Mouse (Mus musculus) ES-Bruce4 (cell line): ENCODE results near the gene Rev3l. TPM values are rescaled to one million over a fixed set of nuclear protein-coding genes. Genes with fewer than 3 reads are reported as not detected.
"Not testable (repeated sequence)": the region's sequence is repeated elsewhere in the genome, so short reads cannot be mapped to it uniquely, and the experiment has no call there.

Source experiments
- H3K27ac ChIP-seq: 2 replicates; pipeline ENCODE4 v1.5.1; 2012; ENCODE audit warnings: low read length, inconsistent platforms; ENCODE audit not compliant: insufficient read depth
- H3K27me3 ChIP-seq: 2 replicates; pipeline ENCODE4 v1.6.1; 2012; ENCODE audit warnings: mild to moderate bottlenecking, low read length, inconsistent platforms; ENCODE audit not compliant: control insufficient read depth, poor library complexity, insufficient read depth, severe bottlenecking
- H3K36me3 ChIP-seq: 2 replicates; pipeline ENCODE4 v1.6.1; 2012; ENCODE audit warnings: inconsistent platforms, mild to moderate bottlenecking, low read length, moderate library complexity; ENCODE audit not compliant: control insufficient read depth, poor library complexity, insufficient read depth, severe bottlenecking
- H3K4me1 ChIP-seq: one replicate; pipeline ENCODE4 v1.8.1; 2011; ENCODE audit warnings: low read length; ENCODE audit not compliant: control insufficient read depth, insufficient read depth
- H3K4me3 ChIP-seq: 2 replicates; pipeline ENCODE4 v1.5.1; 2011; ENCODE audit warnings: low read depth, mild to moderate bottlenecking, low read length
- H3K9ac ChIP-seq: 2 replicates; pipeline ENCODE4 v1.6.1; 2012; ENCODE audit warnings: low read depth, mild to moderate bottlenecking, inconsistent platforms; ENCODE audit not compliant: poor library complexity, severe bottlenecking
- H3K9me3 ChIP-seq: replicated peaks from 2 replicates; pipeline ENCODE4 v1.6.1; 2012; ENCODE audit warnings: mild to moderate bottlenecking, low read length, inconsistent platforms; ENCODE audit not compliant: control insufficient read depth, poor library complexity, insufficient read depth, severe bottlenecking
- CTCF ChIP-seq: IDR thresholded peaks from one replicate; pipeline ENCODE4 v1.8.1; 2011; ENCODE audit warnings: low read depth, low read length
- EP300 ChIP-seq: IDR thresholded peaks from 2 replicates; pipeline ENCODE4 v1.6.1; 2011; ENCODE audit warnings: low read depth, low read length; ENCODE audit not compliant: insufficient read depth
- POLR2A ChIP-seq: IDR thresholded peaks from one replicate; pipeline ENCODE4 v1.8.1; 2011; ENCODE audit warnings: low read length; ENCODE audit not compliant: insufficient read depth
- polyA plus RNA-seq: library from polyadenylated mRNA; stranded (reverse); fragments of >200 nt; gene quantifications from 2 replicates; pipeline ENCODE4 v1.2.4, GENCODE M21; 2011; ENCODE audit warnings: low read depth; ENCODE audit not compliant: missing spikeins, insufficient read depth, insufficient read length

Rev3l gene
- polyA plus RNA-seq, 1 experiment = 36.9 TPM

DNA sequence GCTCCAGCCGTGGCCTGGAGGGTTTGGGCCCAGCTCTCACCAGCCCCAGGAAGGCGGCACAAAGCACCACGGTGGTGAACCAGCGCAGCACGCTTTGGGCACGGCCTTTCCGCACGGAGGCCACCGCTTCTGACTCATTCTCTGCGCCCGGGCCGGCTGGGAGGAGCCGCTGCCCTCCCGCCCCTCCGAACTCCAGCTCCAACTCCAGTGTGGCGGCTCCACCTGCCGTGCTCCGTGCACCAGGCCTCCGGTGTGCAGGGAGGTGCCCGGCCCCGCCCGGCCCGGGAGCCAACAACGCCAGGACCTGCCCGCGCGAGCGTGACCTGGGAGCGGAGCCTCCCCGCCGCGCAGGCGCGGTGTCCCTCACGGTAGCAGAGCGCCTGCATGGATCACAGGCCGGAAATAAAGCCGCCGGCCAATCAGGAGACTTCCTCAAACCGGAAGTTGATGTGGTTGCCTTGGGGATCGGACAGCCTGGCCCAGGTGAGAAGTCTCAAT, 167.0 kb downstream of the Rev3l start, which contains the start of gene Mfsd4b4:
Gene Mfsd4b4, minus strand, starts transcription at position 365 of the 498 bp plus-strand sequence.
- H3K27ac ChIP-seq = peak within 1 kb of the TSS; percentile 37
- peak within 1 kb of the TSS; percentile 68 for H3K9ac ChIP-seq
- H3K9me3 ChIP-seq = 0 out of 2 replicates have a peak, but pooled peaks cover 2% of the 10 kb centered on the region
- TF ChIP-seq EP300 = no peak
- TF ChIP-seq POLR2A = peak; percentile 58
- peak within 1 kb of the TSS; percentile 85 for H3K4me3 ChIP-seq
- no peaks in the 10 kb centered on the region for H3K36me3 ChIP-seq
- no peaks in the 10 kb centered on the region for H3K4me1 ChIP-seq
- H3K27me3 ChIP-seq = no peaks in the 10 kb centered on the region

DNA sequence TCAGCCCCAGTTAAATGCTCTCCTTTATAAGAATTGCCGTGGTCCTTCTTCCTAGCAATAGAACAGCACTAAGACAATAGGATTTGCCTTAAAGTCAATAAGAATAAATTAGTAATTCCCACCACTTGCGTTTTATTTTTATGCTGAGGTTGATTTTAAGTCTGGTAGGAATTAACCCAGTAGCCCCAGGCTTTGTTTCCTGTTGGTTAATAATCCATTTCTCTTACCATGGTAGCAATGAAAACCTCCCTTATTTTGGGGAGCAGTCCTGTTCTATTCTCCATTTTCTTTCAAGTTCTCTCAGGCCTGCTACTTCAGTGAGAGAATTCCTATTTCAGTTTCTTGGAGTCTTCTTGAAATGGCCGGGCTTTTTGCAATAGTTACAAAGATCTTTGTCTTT, 172.3 kb downstream of the Rev3l start:
- Histone ChIP-seq H3K9me3 (0 out of 2 replicates have a peak, but pooled peaks cover 2% of the 10 kb centered on the region), H3K4me1 (no peaks in the 10 kb centered on the region), H3K27me3 (no peaks in the 10 kb centered on the region), H3K36me3 (no peaks in the 10 kb centered on the region), H3K9ac (no peak overlapping the region), H3K4me3 (no peak overlapping the region), H3K27ac (no peak overlapping the region)
- TF ChIP-seq EP300 (no peak), CTCF (no peak), POLR2A (no peak)

DNA sequence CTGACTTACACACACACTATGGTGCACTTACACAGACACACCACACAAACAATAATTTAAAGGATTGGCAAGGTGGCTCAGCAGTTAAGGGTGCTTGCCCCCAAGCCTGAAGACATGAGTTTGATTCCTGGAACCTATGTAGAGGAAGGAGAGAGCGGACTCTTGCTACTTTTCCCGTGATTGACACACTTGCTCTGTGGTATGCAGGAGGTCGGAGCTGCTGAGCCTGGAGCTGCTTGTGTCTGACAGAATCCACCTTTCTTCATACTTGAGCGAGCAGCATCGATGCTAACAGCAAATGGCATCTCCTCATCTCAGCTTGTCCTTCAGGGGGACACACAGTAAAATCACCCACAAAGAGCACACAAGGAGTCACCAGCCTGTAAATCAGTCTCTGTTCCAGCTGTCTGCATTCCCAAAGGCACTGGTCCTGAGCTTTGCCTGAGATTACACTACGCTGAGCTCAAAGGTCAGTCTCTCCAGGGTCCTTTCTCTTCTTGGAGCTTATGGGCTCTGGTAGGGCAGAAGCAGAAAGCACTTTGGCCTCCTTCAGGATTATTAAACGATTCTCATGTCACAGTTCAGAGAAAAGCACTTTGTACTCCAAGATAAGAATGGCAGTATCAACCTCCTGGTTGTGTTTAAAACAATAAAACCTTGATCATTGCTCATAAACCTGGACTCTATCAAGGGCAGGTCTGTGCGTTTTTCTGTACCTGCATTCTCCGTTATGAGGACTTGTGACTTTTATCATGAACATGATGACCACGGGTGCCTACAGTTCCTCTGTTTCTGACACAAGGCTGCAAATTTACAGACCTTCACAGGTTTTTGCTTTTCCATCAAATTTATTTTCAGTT, 175.1 kb downstream of the Rev3l start:
- no peak for TF ChIP-seq POLR2A
- TF ChIP-seq EP300 = no peak
- no peak for TF ChIP-seq CTCF
- Histone ChIP-seq H3K4me1 (no peaks in the 10 kb centered on the region), H3K9ac (no peak overlapping the region), H3K27ac (no peak overlapping the region), H3K4me3 (no peak overlapping the region), H3K27me3 (no peaks in the 10 kb centered on the region), H3K36me3 (no peaks in the 10 kb centered on the region), H3K9me3 (no peaks in the 10 kb centered on the region)

DNA sequence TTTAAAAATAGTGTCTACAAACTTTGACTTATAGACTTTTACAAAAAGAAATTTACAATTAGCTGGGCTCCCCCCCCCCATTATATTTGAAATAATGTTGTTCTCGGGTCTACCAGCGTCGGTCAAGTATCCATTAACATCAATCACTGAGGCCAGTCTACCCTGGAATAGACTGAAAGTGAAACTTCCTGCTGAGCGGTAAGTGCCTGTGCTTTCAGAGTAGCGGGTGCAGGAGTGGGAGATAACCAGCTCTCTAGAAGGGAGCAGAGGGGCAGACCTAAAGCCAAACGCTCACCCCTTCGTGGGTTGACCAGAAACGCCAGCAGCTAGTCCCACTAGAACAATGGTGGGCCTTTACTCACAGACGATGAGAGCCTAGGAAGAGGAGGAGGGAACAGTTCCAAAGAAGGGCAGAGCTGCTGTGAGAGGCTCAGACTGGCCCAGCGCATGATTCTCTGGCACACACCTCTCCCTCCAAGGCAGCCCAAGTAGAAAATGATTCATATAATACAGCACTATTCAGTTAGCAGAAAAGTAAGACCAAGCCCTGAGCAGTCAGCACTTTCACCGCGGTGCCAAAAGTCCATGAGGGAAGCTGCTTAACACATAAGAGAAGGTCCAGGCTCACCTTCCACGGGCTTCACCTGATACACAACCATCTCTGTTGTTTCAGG, 177.0 kb downstream of the Rev3l start:
- TF ChIP-seq POLR2A (no peak), CTCF (no peak), EP300 (no peak)
- Histone ChIP-seq H3K9ac (no peak overlapping the region), H3K9me3 (no peaks in the 10 kb centered on the region), H3K27me3 (no peaks in the 10 kb centered on the region), H3K4me1 (no peaks in the 10 kb centered on the region), H3K27ac (no peak overlapping the region), H3K4me3 (no peak overlapping the region), H3K36me3 (no peaks in the 10 kb centered on the region)

DNA sequence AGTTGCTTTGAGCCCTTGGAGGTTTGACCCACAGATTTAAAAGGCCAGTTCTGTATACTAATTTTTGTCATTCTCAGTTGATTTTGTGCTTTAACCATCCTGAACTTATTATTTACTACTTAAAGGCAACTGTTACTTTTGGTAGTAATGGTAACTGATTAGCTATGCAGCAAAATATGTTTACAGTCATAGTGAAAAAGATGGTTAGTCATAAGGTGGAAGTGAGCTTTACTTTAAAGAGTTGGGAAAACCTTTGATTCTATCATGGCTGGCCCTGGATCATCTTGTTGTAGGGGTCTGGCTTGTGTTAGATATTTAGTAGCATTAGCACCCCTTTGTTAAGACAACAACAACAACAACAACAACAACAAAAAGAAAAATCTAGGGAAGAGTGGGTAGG, 180.7 kb downstream of the Rev3l start:
- Histone ChIP-seq H3K4me1 (no peaks in the 10 kb centered on the region), H3K4me3 (no peak overlapping the region), H3K9ac (no peak overlapping the region), H3K27ac (no peak overlapping the region), H3K9me3 (peaks cover 8% of the 10 kb centered on the region; the same call in 1 of the 2 replicates), H3K27me3 (no peaks in the 10 kb centered on the region), H3K36me3 (no peaks in the 10 kb centered on the region)
- TF ChIP-seq CTCF (no peak), EP300 (no peak), POLR2A (no peak)

DNA sequence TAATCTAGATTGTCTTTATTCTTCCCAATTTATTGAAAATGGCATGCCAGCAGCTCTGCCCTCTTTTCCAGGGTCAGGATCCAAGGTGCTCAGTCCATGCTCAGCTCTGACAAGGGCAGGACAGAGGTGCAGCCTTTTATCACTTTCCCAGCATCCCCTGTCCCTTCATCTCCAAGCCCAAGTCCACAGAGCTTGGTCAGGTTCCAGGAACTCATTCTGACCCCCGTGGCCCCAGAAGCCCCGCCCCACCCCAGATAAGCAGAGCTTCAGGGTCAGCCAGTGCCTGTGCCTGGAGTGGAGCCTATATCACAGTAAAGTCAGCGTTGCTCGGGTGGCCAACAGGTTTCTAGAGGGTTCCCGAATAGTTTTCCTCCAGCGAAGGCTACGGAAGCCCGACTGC, 192.6 kb downstream of the Rev3l start:
- not testable (repeated sequence) for H3K4me1 ChIP-seq, H3K9ac ChIP-seq, H3K9me3 ChIP-seq, H3K4me3 ChIP-seq, H3K27ac ChIP-seq, H3K27me3 ChIP-seq, H3K36me3 ChIP-seq

Other genes starting within 250 kb of the Rev3l start
- gene Traf3ip2, start 119.2 kb upstream of the Rev3l start, polyA plus RNA-seq = 11.9 and 12.8 TPM in 2 replicates
- 5.7 and 5.9 TPM in 2 replicates for gene Mfsd4b4, start 167.1 kb downstream of the Rev3l start, polyA plus RNA-seq
- not detected in 2 replicates for gene Mfsd4b2, start 194.8 kb downstream of the Rev3l start, polyA plus RNA-seq
- 0.76 TPM in 1 of 2 replicates, not detected in the other for gene Mfsd4b3, start 228.0 kb downstream of the Rev3l start, polyA plus RNA-seq